In the genomic region with DNA sequence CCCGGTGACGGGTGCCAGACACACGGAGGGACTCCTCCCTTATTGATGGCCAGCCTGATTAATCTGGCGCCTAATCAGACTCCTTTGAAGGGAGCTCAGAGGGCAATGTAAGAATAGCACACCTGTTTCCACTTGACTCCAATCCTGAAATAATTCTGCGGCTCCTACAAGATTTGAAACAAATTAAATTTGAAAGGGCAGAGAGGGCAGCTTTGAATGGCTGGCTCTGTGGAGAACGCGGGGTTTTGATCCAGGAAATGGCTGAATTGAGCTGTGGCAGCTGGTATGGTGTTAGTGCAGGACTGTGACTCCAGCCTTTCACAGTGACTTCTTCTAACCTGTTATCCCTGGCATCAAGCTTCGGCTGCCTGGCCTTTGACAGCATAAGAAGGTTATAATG, we compare ENCODE assay signal across 18 mouse cellular contexts.
DNase-seq lines count a peak whose midpoint lies in the region; ATAC-seq and TF ChIP-seq lines count a peak whose summit lies in the region.
"Had no signal": no experiment of that assay in that cellular context is flagged by ENCODE, and none has a peak within 500 bp of the region (broad histone marks: within the 10 kb centered on the region; RNA-seq: fewer than 3 reads in every experiment).

No protein-coding gene starts in this region.

- TF ChIP-seq CTCF in brain, embryonic 14.5 days (IDR thresholded peaks at IDR 0.05; ENCODE audit: borderline replicate concordance, extremely low read depth, insufficient read depth, insufficient read length) = no peak

- no peak for DNase-seq in heart, postnatal 36 days
- DNase-seq in MN1 (ENCODE audit: low spot score) = peak; percentile 30
- peak; percentile 29 for DNase-seq in brain, embryonic 14.5 days (ENCODE audit: low read depth)
- DNase-seq in embryonic facial prominence, embryonic 14.5 days (ENCODE audit: low spot score) = no peak
- DNase-seq in kidney, postnatal 36 days = no peak
- DNase-seq in yolk sac, embryonic 10.5 days (ENCODE audit: low spot score) = no peak
- no peak for DNase-seq in layer of hippocampus, adult 8-10 months (ENCODE audit: low spot score in 2 of 2)
- DNase-seq: cerebellum, postnatal 25 days; kidney, adult 11 months; liver; liver, postnatal 0 days had no signal

- no peaks in the 10 kb centered on the region for H3K9me3 ChIP-seq in heart, embryonic 14.5 days (ENCODE audit: control insufficient read depth, low read length)
- H3K9me3 ChIP-seq in embryonic facial prominence, embryonic 14.5 days (ENCODE audit: control insufficient read depth, low read length) = no peaks in the 10 kb centered on the region
- H3K9me3 ChIP-seq: hindbrain, embryonic 15.5 days; midbrain, embryonic 12.5 days; neural tube, embryonic 15.5 days had no signal

- no peak for TF ChIP-seq POLR2A in brain, embryonic 14.5 days (IDR thresholded peaks at IDR 0.05; ENCODE audit: borderline replicate concordance, extremely low read depth, insufficient read depth, insufficient read length, poor library complexity, severe bottlenecking)

- no peaks in the 10 kb centered on the region for H3K27me3 ChIP-seq in heart, embryonic 14.5 days (ENCODE audit: control insufficient read depth, insufficient read depth, low read length)
- H3K27me3 ChIP-seq in embryonic facial prominence, embryonic 14.5 days (replicated peaks; ENCODE audit: control insufficient read depth, insufficient read depth, low read length) = no peaks in the 10 kb centered on the region
- H3K27me3 ChIP-seq: hindbrain, embryonic 15.5 days; midbrain, embryonic 12.5 days; neural tube, embryonic 15.5 days had no signal

- 18% methylated on average over 8 of the region's 8 CpGs for WGBS in heart, embryonic 14.5 days
- 28% methylated on average over 8 of the region's 8 CpGs for WGBS in embryonic facial prominence, embryonic 14.5 days

- no peaks in the 10 kb centered on the region for H3K36me3 ChIP-seq in heart, embryonic 14.5 days (ENCODE audit: control insufficient read depth, insufficient read depth, low read length)
- H3K36me3 ChIP-seq in embryonic facial prominence, embryonic 14.5 days (ENCODE audit: control insufficient read depth, insufficient read depth, low read length) = no peaks in the 10 kb centered on the region
- H3K36me3 ChIP-seq: hindbrain, embryonic 15.5 days; midbrain, embryonic 12.5 days; neural tube, embryonic 15.5 days had no signal

- H3K4me2 ChIP-seq in heart, embryonic 14.5 days (ENCODE audit: low read length) = peak overlapping the region; percentile 35
- H3K4me2 ChIP-seq in embryonic facial prominence, embryonic 14.5 days (ENCODE audit: low read depth, low read length) = no peak overlapping the region
- H3K4me2 ChIP-seq: hindbrain, embryonic 15.5 days; midbrain, embryonic 12.5 days; neural tube, embryonic 15.5 days had no signal

- peak overlapping the region; percentile 1 to 72; a peak in 3 of 4 replicates for H3K27ac ChIP-seq in heart, embryonic 14.5 days (replicated peaks in 1 of 2; ENCODE audit: control insufficient read depth in 1 of 2, insufficient read depth in 1 of 2, low read depth in 2 of 2, low read length in 2 of 2)
- no peak overlapping the region for H3K27ac ChIP-seq in embryonic facial prominence, embryonic 14.5 days (replicated peaks; ENCODE audit: low read depth, low read length)
- H3K27ac ChIP-seq: hindbrain, embryonic 15.5 days; kidney, postnatal 0 days; macrophage; midbrain, embryonic 12.5 days; neural tube, embryonic 15.5 days had no signal

- H3K4me1 ChIP-seq in heart, embryonic 14.5 days (ENCODE audit: control insufficient read depth in 2 of 2, insufficient read depth in 2 of 2, low read length in 2 of 2) = peaks cover 21 to 25% of the 10 kb centered on the region in 2 experiments
- peaks cover 18% of the 10 kb centered on the region for H3K4me1 ChIP-seq in embryonic facial prominence, embryonic 14.5 days (ENCODE audit: control insufficient read depth, insufficient read depth, low read length)
- H3K4me1 ChIP-seq: hindbrain, embryonic 15.5 days; neural tube, embryonic 15.5 days had no signal

- no peak overlapping the region for H3K4me3 ChIP-seq in heart, embryonic 14.5 days (ENCODE audit: control insufficient read depth in 1 of 2, insufficient read depth in 1 of 2, low read depth in 1 of 2, low read length in 2 of 2)
- no peak overlapping the region for H3K4me3 ChIP-seq in embryonic facial prominence, embryonic 14.5 days (ENCODE audit: low read depth, low read length)
- H3K4me3 ChIP-seq: hindbrain, embryonic 15.5 days; midbrain, embryonic 12.5 days; myocyte; neural tube, embryonic 15.5 days had no signal

- intact Hi-C loops in heart, postnatal 36 days (cut with DNase I) = no loop called here

- ATAC-seq in heart, embryonic 14.5 days (ENCODE audit: insufficient number of reproducible peaks, insufficient read depth, low FRiP score, low read depth) = no peak; the same call in 1 of the 2 replicates
- ATAC-seq in embryonic facial prominence, embryonic 14.5 days (ENCODE audit: low read depth) = 0 out of 2 replicates have a peak, but pooled peaks have one; percentile 30
- ATAC-seq: liver, postnatal 0 days had no signal

- H3K9ac ChIP-seq in heart, embryonic 14.5 days (ENCODE audit: low read length) = no peak overlapping the region
- H3K9ac ChIP-seq in embryonic facial prominence, embryonic 14.5 days (ENCODE audit: low read depth, low read length) = no peak overlapping the region
- H3K9ac ChIP-seq: hindbrain, embryonic 15.5 days; liver, postnatal 0 days; midbrain, embryonic 12.5 days; neural tube, embryonic 15.5 days had no signal

Comparison
In these comparisons a context has a peak if more than half of its experiments do, and no peak if none do; other contexts are left out.
1. DNase-seq: peak in MN1 (single experiment) and brain, embryonic 14.5 days (single experiment); none in heart, postnatal 36 days (0 of 2), embryonic facial prominence, embryonic 14.5 days (single experiment), kidney, postnatal 36 days (0 of 2), yolk sac, embryonic 10.5 days (single experiment) and layer of hippocampus, adult 8-10 months (0 of 2).